Mouse (Mus musculus) stomach, postnatal 0 days (tissue): Measurements from ENCODE around the gene Zfand4. TPM values are rescaled to one million over a fixed set of nuclear protein-coding genes. Genes with fewer than 3 reads are reported as not detected.

Experiments used
- ATAC-seq: fragments of 200-750 bp; cut with Nextera tagmentation; 2 replicates; pipeline ENCODE4 v1.8.0; 2017; ENCODE audit not compliant: low FRiP score, low TSS enrichment
- DNase-seq: peaks from one replicate; pipeline ENCODE4 v3.0.0-alpha.2; 2016; ENCODE audit warnings: low spot score
- H3K27ac ChIP-seq: fragments of 300-500 bp; sonication (generic); replicated peaks from 2 replicates; pipeline ENCODE4 v1.5.1; 2014; ENCODE audit warnings: mild to moderate bottlenecking, control low read depth
- H3K27me3 ChIP-seq: fragments of 300-500 bp; sonication (generic); 2 replicates; pipeline ENCODE4 v1.6.1; 2014; ENCODE audit warnings: low read length; ENCODE audit not compliant: control insufficient read depth, insufficient read depth
- H3K36me3 ChIP-seq: fragments of 300-500 bp; sonication (generic); 2 replicates; pipeline ENCODE4 v1.6.1; 2014; ENCODE audit warnings: low read length, mixed read lengths; ENCODE audit not compliant: control insufficient read depth, insufficient read depth
- H3K4me1 ChIP-seq: fragments of 300-500 bp; sonication (generic); replicated peaks from 2 replicates; pipeline ENCODE4 v1.6.1; 2014; ENCODE audit warnings: antibody characterized with exemption; ENCODE audit not compliant: control insufficient read depth, insufficient read depth
- H3K4me2 ChIP-seq: fragments of 300-500 bp; sonication (generic); replicated peaks from 2 replicates; pipeline ENCODE4 v1.6.1; 2014; ENCODE audit warnings: low read depth, mild to moderate bottlenecking, control low read depth, moderate library complexity
- H3K4me3 ChIP-seq: fragments of 300-500 bp; sonication (generic); 2 replicates; pipeline ENCODE4 v1.5.1; 2014; ENCODE audit warnings: low read depth, low read length, control low read depth
- H3K9ac ChIP-seq: fragments of 300-500 bp; sonication (generic); 2 replicates; pipeline ENCODE4 v1.6.1; 2014; ENCODE audit warnings: mild to moderate bottlenecking, low read length, control low read depth, mixed read lengths
- H3K9me3 ChIP-seq: fragments of 300-500 bp; sonication (generic); 2 replicates; pipeline ENCODE4 v1.6.1; 2016; ENCODE audit warnings: low read length; ENCODE audit not compliant: control insufficient read depth
- CTCF ChIP-seq: IDR thresholded peaks from 2 replicates; pipeline ENCODE4 v1.5.1; 2016; ENCODE audit warnings: antibody characterized with exemption, low read depth, mild to moderate bottlenecking, moderate library complexity
- EP300 ChIP-seq: optimal IDR thresholded peaks from 2 replicates; pipeline ENCODE3; 2016; ENCODE audit warnings: antibody characterized with exemption
- WGBS: fragments of 180-500 bp; shearing (Covaris S2); extraction: QIAGEN DNeasy Blood & Tissue Kit; methylation state at CpG from one replicate; pipeline ENCODE4 v1.1.7; 2014; 5-methylcytosine and 5-hydroxymethylcytosine counted together
- polyA plus RNA-seq: library from polyadenylated mRNA; unstranded; fragments of >200 nt; fragmentation: Nextera tagmentation; extraction: Ambion mirVana; gene quantifications from 2 replicates; pipeline ENCODE4 v1.2.1, GENCODE M21; 2015

Gene Zfand4
- polyA plus RNA-seq, 1 experiment from 2014 or later = 2.1 TPM

DNA sequence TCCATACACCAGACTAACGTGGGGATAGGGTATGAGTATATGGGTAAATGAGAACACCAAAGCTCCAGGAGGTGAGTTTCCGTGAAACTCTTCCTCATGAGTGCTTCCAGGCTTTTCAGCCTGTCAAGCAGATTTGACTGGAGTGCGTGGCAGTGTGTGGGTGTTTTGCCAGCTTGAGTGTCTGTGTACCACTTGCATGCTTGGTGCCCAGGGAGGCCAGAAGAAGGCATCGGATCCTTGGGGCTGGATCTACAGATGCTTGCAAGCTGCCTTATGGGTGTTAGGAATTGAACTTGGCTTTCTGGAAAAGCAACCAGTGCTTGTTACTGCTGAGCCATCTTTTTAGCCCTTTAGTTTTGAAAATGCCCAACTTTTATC lies 92.9 kb downstream of the Zfand4 start:
- no peaks in the 10 kb centered on the region for H3K4me1 ChIP-seq
- TF ChIP-seq CTCF = no peak
- TF ChIP-seq EP300 = no peak
- no peak overlapping the region for H3K4me3 ChIP-seq
- H3K36me3 ChIP-seq = no peaks in the 10 kb centered on the region
- ATAC-seq (no peak), DNase-seq (no peak)
- no peak overlapping the region for H3K27ac ChIP-seq
- 77% methylated on average over 4 of the region's 4 CpGs for WGBS
- no peak overlapping the region for H3K9ac ChIP-seq
- no peaks in the 10 kb centered on the region for H3K27me3 ChIP-seq
- no peak overlapping the region for H3K4me2 ChIP-seq
- no peaks in the 10 kb centered on the region for H3K9me3 ChIP-seq

DNA sequence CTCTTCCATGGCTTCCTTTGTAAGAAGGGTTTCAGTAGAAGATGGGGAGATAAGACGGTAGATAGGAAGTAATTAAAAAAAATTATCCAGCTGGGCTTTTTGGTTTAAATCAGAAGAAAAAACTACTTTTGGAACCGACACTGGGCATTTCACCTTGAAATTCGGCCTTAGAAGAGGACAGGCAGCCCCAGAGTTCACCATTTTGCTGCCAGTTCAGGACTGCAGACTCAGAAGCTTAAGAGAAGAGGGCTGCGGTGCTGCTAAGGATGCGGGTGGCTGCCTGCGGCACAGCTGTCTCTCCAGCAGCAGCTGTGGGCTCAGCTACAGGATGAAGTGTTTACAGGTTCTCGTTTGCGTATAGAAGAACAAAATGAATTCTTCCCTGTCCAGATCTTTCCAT lies 94.0 kb downstream of the Zfand4 start:
- H3K4me1 ChIP-seq = no peaks in the 10 kb centered on the region
- H3K9me3 ChIP-seq = no peaks in the 10 kb centered on the region
- ATAC-seq (no peak), DNase-seq (no peak)
- no peak overlapping the region for H3K4me2 ChIP-seq
- 61% methylated on average over 8 of the region's 8 CpGs for WGBS
- H3K27me3 ChIP-seq = no peaks in the 10 kb centered on the region
- no peak overlapping the region; the same call in 1 of the 2 replicates for H3K27ac ChIP-seq
- H3K4me3 ChIP-seq = no peak overlapping the region
- H3K36me3 ChIP-seq = no peaks in the 10 kb centered on the region
- no peak for TF ChIP-seq CTCF
- no peak for TF ChIP-seq EP300
- no peak overlapping the region for H3K9ac ChIP-seq

DNA sequence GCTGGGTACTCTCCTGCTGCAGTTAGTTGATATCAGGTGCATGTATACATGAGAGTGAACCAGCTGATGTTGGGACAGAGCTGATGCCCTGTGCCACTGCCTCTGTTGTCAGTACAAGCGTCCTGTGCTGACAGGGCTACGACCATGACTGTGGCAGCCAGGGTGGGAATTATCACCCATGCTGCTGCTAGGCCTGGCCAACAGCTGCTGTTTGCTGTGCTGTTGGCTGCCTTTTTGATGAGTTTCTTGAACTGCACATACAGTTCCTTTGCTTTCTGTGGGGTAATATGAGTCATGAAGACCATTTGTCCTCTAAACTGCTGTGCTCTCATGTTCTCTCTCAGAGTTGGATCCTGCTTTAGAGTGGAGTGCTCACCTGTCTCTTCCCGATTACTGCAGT lies 95.2 kb downstream of the Zfand4 start:
- no peak for ATAC-seq

DNA sequence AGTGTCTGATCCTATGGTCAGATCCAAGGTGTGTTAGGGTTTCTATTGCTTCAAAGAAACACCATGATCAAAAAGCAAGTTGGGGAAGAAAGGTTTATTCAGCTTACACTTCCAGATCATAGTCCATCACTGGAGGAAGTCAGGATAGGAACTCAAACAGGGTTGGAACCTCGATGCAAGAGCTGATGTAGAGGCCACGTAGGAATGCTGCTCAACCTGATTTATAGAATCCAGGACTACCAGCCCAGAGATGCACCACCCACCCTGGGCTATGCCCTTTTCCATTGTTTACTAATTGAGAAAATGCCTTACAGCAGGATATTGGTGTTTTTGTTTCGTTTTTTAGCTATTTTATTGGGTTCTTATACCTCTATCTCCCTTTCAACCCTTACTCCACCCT lies 97.4 kb downstream of the Zfand4 start:
- TF ChIP-seq EP300 = no peak
- TF ChIP-seq CTCF = no peak
- Histone ChIP-seq H3K4me2 (no peak overlapping the region), H3K36me3 (no peaks in the 10 kb centered on the region), H3K4me3 (no peak overlapping the region), H3K27ac (no peak overlapping the region), H3K9ac (no peak overlapping the region), H3K9me3 (no peaks in the 10 kb centered on the region), H3K27me3 (no peaks in the 10 kb centered on the region), H3K4me1 (no peaks in the 10 kb centered on the region)
- 0 out of 2 replicates have a peak, but pooled peaks have one; percentile 67 for ATAC-seq
- no peak for DNase-seq
- 75% methylated on average over 3 of the region's 3 CpGs for WGBS

More for the DNA sequence above, 95.2 kb downstream of the Zfand4 start:
- Histone ChIP-seq H3K27ac (no peak overlapping the region; the same call in 1 of the 2 replicates), H3K4me1 (no peaks in the 10 kb centered on the region), H3K36me3 (no peaks in the 10 kb centered on the region), H3K9ac (no peak overlapping the region), H3K9me3 (no peaks in the 10 kb centered on the region), H3K4me3 (no peak overlapping the region), H3K4me2 (no peak overlapping the region), H3K27me3 (no peaks in the 10 kb centered on the region)
- TF ChIP-seq CTCF (no peak), EP300 (no peak)
- 70% methylated on average over 3 of the region's 3 CpGs for WGBS
- no peak for DNase-seq

DNA sequence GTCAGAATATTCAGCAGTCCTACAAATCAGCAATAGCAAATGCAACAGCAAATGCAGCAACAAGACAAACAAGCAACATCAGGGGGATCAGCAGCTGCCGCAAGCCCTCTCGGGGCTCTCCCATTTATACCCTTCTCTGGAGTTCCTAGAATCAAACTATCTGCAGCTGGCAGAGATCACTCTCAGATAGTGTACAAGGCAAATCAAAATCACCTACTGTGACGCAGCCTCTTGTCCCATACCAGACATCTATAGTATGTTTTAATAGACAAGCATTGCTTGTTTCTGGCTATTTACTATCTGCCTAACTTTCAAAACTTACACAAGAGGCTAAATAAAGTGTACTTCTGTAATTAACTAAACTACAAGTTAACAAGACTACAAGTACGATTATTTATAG lies 98.0 kb downstream of the Zfand4 start:
- WGBS = 91% methylated on average over 4 of the region's 4 CpGs
- ATAC-seq (no peak), DNase-seq (no peak)
- no peaks in the 10 kb centered on the region for H3K27me3 ChIP-seq
- H3K9me3 ChIP-seq = no peaks in the 10 kb centered on the region
- no peak overlapping the region for H3K27ac ChIP-seq
- TF ChIP-seq CTCF (no peak), EP300 (no peak)
- no peak overlapping the region for H3K9ac ChIP-seq
- no peaks in the 10 kb centered on the region for H3K4me1 ChIP-seq
- H3K4me3 ChIP-seq = no peak overlapping the region
- H3K36me3 ChIP-seq = no peaks in the 10 kb centered on the region
- no peak overlapping the region for H3K4me2 ChIP-seq

DNA sequence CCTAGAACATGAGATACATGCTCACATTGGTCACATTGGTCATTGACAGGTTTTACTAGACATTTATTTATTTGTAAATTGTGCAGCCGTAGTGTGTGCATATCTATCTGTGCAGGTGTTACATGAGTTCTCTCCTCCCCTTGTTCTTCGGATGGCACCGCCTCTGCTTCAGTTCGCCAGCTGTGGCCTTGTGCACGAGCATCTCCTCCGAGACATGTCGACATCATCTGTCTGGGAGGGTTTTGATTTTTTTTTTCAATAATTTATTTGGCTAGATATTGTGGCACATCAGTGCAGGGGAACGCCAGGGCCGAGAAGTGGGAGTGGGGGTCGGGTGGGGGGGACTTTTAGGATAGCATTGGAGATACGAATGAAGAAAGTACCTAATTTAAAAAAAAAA lies 103.9 kb downstream of the Zfand4 start:
- 82% methylated on average over 11 of the region's 11 CpGs for WGBS
- no peak overlapping the region for H3K4me2 ChIP-seq
- H3K4me1 ChIP-seq = no peaks in the 10 kb centered on the region
- no peaks in the 10 kb centered on the region for H3K36me3 ChIP-seq
- H3K9ac ChIP-seq = no peak overlapping the region
- TF ChIP-seq EP300 (no peak), CTCF (no peak)
- H3K27me3 ChIP-seq = no peaks in the 10 kb centered on the region
- no peaks in the 10 kb centered on the region for H3K9me3 ChIP-seq
- ATAC-seq (no peak), DNase-seq (no peak)
- no peak overlapping the region for H3K27ac ChIP-seq
- no peak overlapping the region for H3K4me3 ChIP-seq
